Mouse (Mus musculus): ENCODE data around the gene Heatr4. TPM values are rescaled to one million over a fixed set of nuclear protein-coding genes. Genes with fewer than 3 reads are reported as not detected.
"Not testable (repeated sequence)": the region's sequence is repeated elsewhere in the genome, so short reads cannot be mapped to it uniquely, and the experiment has no call there.

Heatr4 gene
- polyA plus RNA-seq, 1 experiment, result not detected

- Histone ChIP-seq H3K36me3 (ENCODE audit: control insufficient read depth) (no peaks in the 10 kb centered on the region), H3K4me3 (replicated peaks) (no peak overlapping the region), H3K9me3 (ENCODE audit: control insufficient read depth, low read length) (no peaks in the 10 kb centered on the region), H3K4me1 (ENCODE audit: control insufficient read depth) (no peaks in the 10 kb centered on the region; the same call in 1 of the 2 replicates), H3K27me3 (ENCODE audit: control insufficient read depth) (peaks cover 29% of the 10 kb centered on the region)
- TF ChIP-seq GATA1 (IDR thresholded peaks at IDR 0.05; ENCODE audit: low read length), result no peak
- TF ChIP-seq TAL1 (IDR thresholded peaks at IDR 0.05; ENCODE audit: low read length), result no peak
Measured at GRCm38 (mm10) chr12:84013701-84014100, 29.0 kb upstream of the Heatr4 start.

- no peaks in the 10 kb centered on the region for H3K36me3 ChIP-seq (ENCODE audit: control insufficient read depth)
- no peak overlapping the region for H3K4me3 ChIP-seq (replicated peaks)
- no peaks in the 10 kb centered on the region; the same call in 1 of the 2 replicates for H3K4me1 ChIP-seq (ENCODE audit: control insufficient read depth)
- H3K9me3 ChIP-seq (ENCODE audit: control insufficient read depth, low read length), result no peaks in the 10 kb centered on the region
- peaks cover 34% of the 10 kb centered on the region for H3K27me3 ChIP-seq (ENCODE audit: control insufficient read depth)
- TF ChIP-seq GATA1 (IDR thresholded peaks at IDR 0.05; ENCODE audit: low read length) (no peak), TAL1 (IDR thresholded peaks at IDR 0.05; ENCODE audit: low read length) (no peak)
Measured at GRCm38 (mm10) chr12:84013130-84013529, 28.5 kb upstream of the Heatr4 start.

GRCm38 (mm10) chr12:84011251-84012040, 26.8 kb upstream of the Heatr4 start:
- Histone ChIP-seq H3K36me3 (ENCODE audit: control insufficient read depth) (no peaks in the 10 kb centered on the region), H3K4me3 (replicated peaks) (no peak overlapping the region), H3K9me3 (ENCODE audit: control insufficient read depth, low read length) (no peaks in the 10 kb centered on the region), H3K27me3 (ENCODE audit: control insufficient read depth) (peaks cover 35% of the 10 kb centered on the region), H3K4me1 (ENCODE audit: control insufficient read depth) (no peaks in the 10 kb centered on the region; the same call in 1 of the 2 replicates)
- no peak for TF ChIP-seq TAL1 (IDR thresholded peaks at IDR 0.05; ENCODE audit: low read length)
- TF ChIP-seq GATA1 (IDR thresholded peaks at IDR 0.05; ENCODE audit: low read length), result no peak

- Histone ChIP-seq H3K4me1 (ENCODE audit: control insufficient read depth) (no peaks in the 10 kb centered on the region; the same call in 1 of the 2 replicates), H3K9me3 (ENCODE audit: control insufficient read depth, low read length) (no peaks in the 10 kb centered on the region), H3K27me3 (ENCODE audit: control insufficient read depth) (peaks cover 35% of the 10 kb centered on the region), H3K4me3 (replicated peaks) (peak overlapping the region; percentile 32), H3K36me3 (ENCODE audit: control insufficient read depth) (no peaks in the 10 kb centered on the region)
- TF ChIP-seq TAL1 (IDR thresholded peaks at IDR 0.05; ENCODE audit: low read length) (no peak), GATA1 (IDR thresholded peaks at IDR 0.05; ENCODE audit: low read length) (no peak)
Measured at GRCm38 (mm10) chr12:84010201-84010600, 25.5 kb upstream of the Heatr4 start.

GRCm38 (mm10) chr12:84009171-84009965, 24.7 kb upstream of the Heatr4 start, which contains the start of gene Acot1:
TSS of gene Acot1 (plus strand) at chr12:84009490.
- H3K36me3 ChIP-seq (ENCODE audit: control insufficient read depth); H3K9me3 ChIP-seq (ENCODE audit: control insufficient read depth, low read length); H3K4me1 ChIP-seq (ENCODE audit: control insufficient read depth): not testable (repeated sequence)
- H3K4me3 ChIP-seq (replicated peaks), result peak within 1 kb of the TSS; percentile 38
- H3K27me3 ChIP-seq (ENCODE audit: control insufficient read depth), result peaks cover 35% of the 10 kb centered on the region

GRCm38 (mm10) chr12:84008729-84009128, 24.1 kb upstream of the Heatr4 start:
- Histone ChIP-seq H3K36me3 (ENCODE audit: control insufficient read depth) (no peaks in the 10 kb centered on the region), H3K4me3 (replicated peaks) (no peak overlapping the region), H3K27me3 (ENCODE audit: control insufficient read depth) (peaks cover 35% of the 10 kb centered on the region), H3K9me3 (ENCODE audit: control insufficient read depth, low read length) (no peaks in the 10 kb centered on the region), H3K4me1 (ENCODE audit: control insufficient read depth) (no peaks in the 10 kb centered on the region; the same call in 1 of the 2 replicates)
- no peak for TF ChIP-seq TAL1 (IDR thresholded peaks at IDR 0.05; ENCODE audit: low read length)
- no peak for TF ChIP-seq GATA1 (IDR thresholded peaks at IDR 0.05; ENCODE audit: low read length)

- TF ChIP-seq GATA1 (IDR thresholded peaks at IDR 0.05; ENCODE audit: low read length) (no peak), TAL1 (IDR thresholded peaks at IDR 0.05; ENCODE audit: low read length) (no peak)
- peaks cover 35% of the 10 kb centered on the region for H3K27me3 ChIP-seq (ENCODE audit: control insufficient read depth)
- no peaks in the 10 kb centered on the region; the same call in 1 of the 2 replicates for H3K4me1 ChIP-seq (ENCODE audit: control insufficient read depth)
- no peaks in the 10 kb centered on the region for H3K9me3 ChIP-seq (ENCODE audit: control insufficient read depth, low read length)
- no peak overlapping the region for H3K4me3 ChIP-seq (replicated peaks)
- H3K36me3 ChIP-seq (ENCODE audit: control insufficient read depth), result no peaks in the 10 kb centered on the region
Measured at GRCm38 (mm10) chr12:84008251-84008650, 23.6 kb upstream of the Heatr4 start.

- Histone ChIP-seq H3K4me1 (ENCODE audit: control insufficient read depth) (no peaks in the 10 kb centered on the region), H3K9me3 (ENCODE audit: control insufficient read depth, low read length) (peaks cover 7% of the 10 kb centered on the region; the same call in 1 of the 2 replicates), H3K4me3 (replicated peaks) (no peak overlapping the region), H3K27me3 (ENCODE audit: control insufficient read depth) (peaks cover 7% of the 10 kb centered on the region), H3K36me3 (ENCODE audit: control insufficient read depth) (no peaks in the 10 kb centered on the region)
- TF ChIP-seq GATA1 (IDR thresholded peaks at IDR 0.05; ENCODE audit: low read length) (no peak), TAL1 (IDR thresholded peaks at IDR 0.05; ENCODE audit: low read length) (no peak)
Measured at GRCm38 (mm10) chr12:84003866-84004265, 19.2 kb upstream of the Heatr4 start.

GRCm38 (mm10) chr12:84000418-84000817, 15.8 kb upstream of the Heatr4 start:
- H3K36me3 ChIP-seq (ENCODE audit: control insufficient read depth), result no peaks in the 10 kb centered on the region
- no peaks in the 10 kb centered on the region for H3K4me1 ChIP-seq (ENCODE audit: control insufficient read depth)
- TF ChIP-seq TAL1 (IDR thresholded peaks at IDR 0.05; ENCODE audit: low read length) (no peak), GATA1 (IDR thresholded peaks at IDR 0.05; ENCODE audit: low read length) (no peak)
- no peak overlapping the region for H3K4me3 ChIP-seq (replicated peaks)
- H3K27me3 ChIP-seq (ENCODE audit: control insufficient read depth), result no peaks in the 10 kb centered on the region
- H3K9me3 ChIP-seq (ENCODE audit: control insufficient read depth, low read length), result peaks cover 8% of the 10 kb centered on the region; the same call in 1 of the 2 replicates

GRCm38 (mm10) chr12:83999237-83999636, 14.6 kb upstream of the Heatr4 start:
- not testable (repeated sequence) for H3K9me3 ChIP-seq (ENCODE audit: control insufficient read depth, low read length); H3K4me3 ChIP-seq (replicated peaks); H3K4me1 ChIP-seq (ENCODE audit: control insufficient read depth); H3K36me3 ChIP-seq (ENCODE audit: control insufficient read depth); H3K27me3 ChIP-seq (ENCODE audit: control insufficient read depth)

All from erythroblast, embryonic 14.5 days (primary cell).